Mouse (Mus musculus) liver, embryonic 16.5 days (tissue): ENCODE data around the gene Mettl1. TPM values are rescaled to one million over a fixed set of nuclear protein-coding genes. Genes with fewer than 3 reads are reported as not detected.
"Not testable (repeated sequence)": the region's sequence is repeated elsewhere in the genome, so short reads cannot be mapped to it uniquely, and the experiment has no call there.

ENCODE experiments used
- ATAC-seq: fragments of 200-750 bp; cut with Nextera tagmentation; 2 replicates; pipeline ENCODE4 v1.8.0; 2017; ENCODE audit warnings: low read depth, mild to moderate bottlenecking, moderate number of reproducible peaks, moderate library complexity
- H3K27ac ChIP-seq: fragments of 300-500 bp; sonication (generic); 2 replicates; pipeline ENCODE4 v1.5.1; 2014; ENCODE audit warnings: mild to moderate bottlenecking, low read length
- H3K27me3 ChIP-seq: fragments of 300-500 bp; sonication (generic); 2 replicates; pipeline ENCODE4 v1.6.1; 2014; ENCODE audit warnings: low read depth, low read length, mixed read lengths; ENCODE audit not compliant: control insufficient read depth, insufficient read depth
- H3K36me3 ChIP-seq: fragments of 300-500 bp; sonication (generic); 2 replicates; pipeline ENCODE4 v1.6.1; 2014; ENCODE audit warnings: mild to moderate bottlenecking; ENCODE audit not compliant: control insufficient read depth, insufficient read depth
- H3K4me1 ChIP-seq: fragments of 300-500 bp; sonication (generic); 2 replicates; pipeline ENCODE4 v1.6.1; 2014; ENCODE audit warnings: low read depth, low read length, mixed read lengths; ENCODE audit not compliant: control insufficient read depth
- H3K4me2 ChIP-seq: fragments of 300-500 bp; sonication (generic); 2 replicates; pipeline ENCODE4 v1.6.1; 2014; ENCODE audit warnings: low read depth, low read length, mixed read lengths
- H3K4me3 ChIP-seq: fragments of 300-500 bp; sonication (generic); 2 replicates; pipeline ENCODE4 v1.5.1; 2014; ENCODE audit warnings: low read depth, mild to moderate bottlenecking, low read length
- H3K9ac ChIP-seq: fragments of 300-500 bp; sonication (generic); 2 replicates; pipeline ENCODE4 v1.6.1; 2014; ENCODE audit warnings: low read depth, low read length
- H3K9me3 ChIP-seq: fragments of 300-500 bp; sonication (generic); replicated peaks from 2 replicates; pipeline ENCODE4 v1.6.1; 2016; ENCODE audit warnings: low read length; ENCODE audit not compliant: control insufficient read depth
- WGBS: fragments of 180-500 bp; shearing (Covaris S2); extraction: QIAGEN DNeasy Blood & Tissue Kit; methylation state at CpG from one replicate; pipeline ENCODE4 v1.1.7; 2014; ENCODE audit not compliant: insufficient replicate concordance; 5-methylcytosine and 5-hydroxymethylcytosine counted together
- polyA plus RNA-seq: library from polyadenylated mRNA; unstranded; fragments of >200 nt; fragmentation: Nextera tagmentation; extraction: Ambion mirVana; gene quantifications from 2 replicates; pipeline ENCODE4 v1.2.1, GENCODE M21; 2015

Gene Mettl1
- polyA plus RNA-seq, 1 experiment from 2014 or later = 13.5 TPM

- Histone ChIP-seq H3K27me3 (no peaks in the 10 kb centered on the region), H3K9me3 (no peaks in the 10 kb centered on the region), H3K27ac (peak within 1 kb of the TSS; percentile 78), H3K4me3 (peak within 1 kb of the TSS; percentile 73), H3K4me2 (peak within 1 kb of the TSS; percentile 77), H3K4me1 (peaks cover 29% of the 10 kb centered on the region), H3K9ac (peak within 1 kb of the TSS; percentile 67), H3K36me3 (peaks cover 18% of the 10 kb centered on the region)
- WGBS = under 1% methylated on average over 36 of the region's 36 CpGs
- ATAC-seq = peak; percentile 88
These were observed 29.2 kb downstream of the Mettl1 start, which contains the start of gene Tspan31 for GRCm38 (mm10) chr10:127070190-127071121. Tspan31 (minus strand) TSS chr10:127070264.

- no peak for ATAC-seq
- WGBS = 46% methylated on average over 9 of the region's 9 CpGs
- Histone ChIP-seq H3K9ac (no peak overlapping the region), H3K4me3 (peak overlapping the region; percentile 73), H3K27me3 (no peaks in the 10 kb centered on the region), H3K27ac (no peak overlapping the region), H3K4me2 (peak overlapping the region; percentile 77), H3K4me1 (peaks cover 28% of the 10 kb centered on the region), H3K9me3 (no peaks in the 10 kb centered on the region), H3K36me3 (peaks cover 11% of the 10 kb centered on the region)
These were observed 30.0 kb downstream of the Mettl1 start for GRCm38 (mm10) chr10:127071203-127071602.

GRCm38 (mm10) chr10:127072270-127072669, 31.1 kb downstream of the Mettl1 start:
- H3K36me3 ChIP-seq, H3K4me3 ChIP-seq, ATAC-seq, H3K27ac ChIP-seq, H3K9ac ChIP-seq, H3K9me3 ChIP-seq, H3K4me2 ChIP-seq, H3K27me3 ChIP-seq: not testable (repeated sequence)
- 76% methylated on average over 4 of the region's 4 CpGs for WGBS
- peaks cover 37% of the 10 kb centered on the region for H3K4me1 ChIP-seq

GRCm38 (mm10) chr10:127072969-127073368, 31.8 kb downstream of the Mettl1 start:
- not testable (repeated sequence) for H3K27ac ChIP-seq, H3K9me3 ChIP-seq, ATAC-seq, H3K4me3 ChIP-seq, H3K4me2 ChIP-seq, H3K9ac ChIP-seq, H3K36me3 ChIP-seq, H3K27me3 ChIP-seq
- peaks cover 40% of the 10 kb centered on the region for H3K4me1 ChIP-seq
- 63% methylated on average over 2 of the region's 2 CpGs for WGBS

GRCm38 (mm10) chr10:127073981-127074380, 32.8 kb downstream of the Mettl1 start:
- 80% methylated on average over 1 of the region's 1 CpGs for WGBS
- no peak for ATAC-seq
- Histone ChIP-seq H3K4me3 (no peak overlapping the region), H3K9me3 (no peaks in the 10 kb centered on the region), H3K36me3 (no peaks in the 10 kb centered on the region), H3K4me2 (no peak overlapping the region), H3K27ac (no peak overlapping the region), H3K9ac (no peak overlapping the region), H3K4me1 (peaks cover 31% of the 10 kb centered on the region), H3K27me3 (peaks cover 4% of the 10 kb centered on the region; the same call in 1 of the 2 replicates)

GRCm38 (mm10) chr10:127075080-127075479, 33.9 kb downstream of the Mettl1 start, which contains the start of gene Agap2:
Agap2 (plus strand) TSS chr10:127075284.
- Histone ChIP-seq H3K9ac (no peak within 1 kb of the TSS; the same call in 1 of the 2 replicates), H3K36me3 (no peaks in the 10 kb centered on the region), H3K27ac (no peak within 1 kb of the TSS), H3K27me3 (peaks cover 15% of the 10 kb centered on the region), H3K4me3 (peak within 1 kb of the TSS; percentile 33), H3K4me1 (peaks cover 26% of the 10 kb centered on the region), H3K4me2 (peak within 1 kb of the TSS; percentile 33), H3K9me3 (no peaks in the 10 kb centered on the region)
- 11% methylated on average over 9 of the region's 9 CpGs for WGBS
- ATAC-seq = no peak

GRCm38 (mm10) chr10:127075651-127076050, 34.4 kb downstream of the Mettl1 start:
- Histone ChIP-seq H3K9ac (no peak overlapping the region; the same call in 1 of the 2 replicates), H3K4me1 (peaks cover 25% of the 10 kb centered on the region), H3K27me3 (peaks cover 21% of the 10 kb centered on the region), H3K36me3 (no peaks in the 10 kb centered on the region), H3K4me3 (peak overlapping the region; percentile 33), H3K9me3 (no peaks in the 10 kb centered on the region), H3K27ac (no peak overlapping the region), H3K4me2 (peak overlapping the region; percentile 33)
- no peak for ATAC-seq
- WGBS = 26% methylated on average over 8 of the region's 8 CpGs

GRCm38 (mm10) chr10:127076082-127076481, 34.9 kb downstream of the Mettl1 start:
- WGBS = 19% methylated on average over 4 of the region's 4 CpGs
- H3K27me3 ChIP-seq = peaks cover 25% of the 10 kb centered on the region
- H3K4me2 ChIP-seq = peak overlapping the region; percentile 33; the same call in 1 of the 2 replicates
- peaks cover 23% of the 10 kb centered on the region for H3K4me1 ChIP-seq
- no peak for ATAC-seq
- no peaks in the 10 kb centered on the region for H3K36me3 ChIP-seq
- H3K9ac ChIP-seq = no peak overlapping the region
- H3K9me3 ChIP-seq = no peaks in the 10 kb centered on the region
- peak overlapping the region; percentile 33; the same call in 1 of the 2 replicates for H3K4me3 ChIP-seq
- no peak overlapping the region for H3K27ac ChIP-seq

- no peak for ATAC-seq
- no peaks in the 10 kb centered on the region for H3K36me3 ChIP-seq
- no peaks in the 10 kb centered on the region for H3K9me3 ChIP-seq
- 55% methylated on average over 10 of the region's 10 CpGs for WGBS
- peaks cover 30% of the 10 kb centered on the region for H3K27me3 ChIP-seq
- no peak overlapping the region for H3K4me3 ChIP-seq
- no peak overlapping the region for H3K4me2 ChIP-seq
- peaks cover 21% of the 10 kb centered on the region for H3K4me1 ChIP-seq
- no peak overlapping the region for H3K9ac ChIP-seq
- H3K27ac ChIP-seq = no peak overlapping the region
These were observed 36.3 kb downstream of the Mettl1 start for GRCm38 (mm10) chr10:127077515-127077914.
